Mouse (Mus musculus) hindbrain, embryonic 14.5 days (tissue): ENCODE results near the gene Lamb2. TPM values are rescaled to one million over a fixed set of nuclear protein-coding genes. Genes with fewer than 3 reads are reported as not detected.

Experiments
- ATAC-seq: fragments of 200-750 bp; cut with Nextera tagmentation; 2 replicates; pipeline ENCODE4 v1.8.0; 2017; ENCODE audit warnings: moderate number of reproducible peaks, mild to moderate bottlenecking, moderate TSS enrichment, moderate library complexity; ENCODE audit not compliant: low FRiP score
- DNase-seq: peaks from one replicate; pipeline ENCODE4 v3.0.0-alpha.2; 2015; ENCODE audit warnings: low spot score
- H3K27ac ChIP-seq: fragments of 300-500 bp; sonication (generic); 2 replicates; pipeline ENCODE4 v1.5.1; 2014; ENCODE audit warnings: mild to moderate bottlenecking, moderate library complexity
- H3K27me3 ChIP-seq: fragments of 300-500 bp; sonication (generic); 2 replicates; pipeline ENCODE4 v1.6.1; 2014; ENCODE audit warnings: mild to moderate bottlenecking, low read length, mixed read lengths; ENCODE audit not compliant: control insufficient read depth, insufficient read depth
- H3K36me3 ChIP-seq: fragments of 300-500 bp; sonication (generic); replicated peaks from 2 replicates; pipeline ENCODE4 v1.6.1; 2014; ENCODE audit not compliant: control insufficient read depth, insufficient read depth
- H3K4me1 ChIP-seq: fragments of 300-500 bp; sonication (generic); replicated peaks from 2 replicates; pipeline ENCODE4 v1.6.1; 2014; ENCODE audit warnings: antibody characterized with exemption, low read length, mixed read lengths; ENCODE audit not compliant: control insufficient read depth, insufficient read depth
- H3K4me2 ChIP-seq: fragments of 300-500 bp; sonication (generic); replicated peaks from 2 replicates; pipeline ENCODE4 v1.6.1; 2014; ENCODE audit warnings: mild to moderate bottlenecking, moderate library complexity
- H3K4me3 ChIP-seq: fragments of 300-500 bp; sonication (generic); replicated peaks from 2 replicates; pipeline ENCODE4 v1.5.1; 2014; ENCODE audit warnings: mild to moderate bottlenecking, low read length
- H3K9ac ChIP-seq: fragments of 300-500 bp; sonication (generic); 2 replicates; pipeline ENCODE4 v1.6.1; 2014
- H3K9me3 ChIP-seq: fragments of 300-500 bp; sonication (generic); 2 replicates; pipeline ENCODE4 v1.6.1; 2016; ENCODE audit warnings: low read length; ENCODE audit not compliant: control insufficient read depth
- WGBS: fragments of 180-500 bp; shearing (Covaris S2); extraction: QIAGEN DNeasy Blood & Tissue Kit; methylation state at CpG from one replicate; pipeline ENCODE4 v1.1.7; 2014; 5-methylcytosine and 5-hydroxymethylcytosine counted together
- polyA plus RNA-seq: library from polyadenylated mRNA; unstranded; fragments of >200 nt; fragmentation: Nextera tagmentation; extraction: Ambion mirVana; gene quantifications from 2 replicates; pipeline ENCODE4 v1.2.1, GENCODE M21; 2014

The Lamb2 gene
- polyA plus RNA-seq, 1 experiment from 2014 or later = 19.4 TPM

DNA sequence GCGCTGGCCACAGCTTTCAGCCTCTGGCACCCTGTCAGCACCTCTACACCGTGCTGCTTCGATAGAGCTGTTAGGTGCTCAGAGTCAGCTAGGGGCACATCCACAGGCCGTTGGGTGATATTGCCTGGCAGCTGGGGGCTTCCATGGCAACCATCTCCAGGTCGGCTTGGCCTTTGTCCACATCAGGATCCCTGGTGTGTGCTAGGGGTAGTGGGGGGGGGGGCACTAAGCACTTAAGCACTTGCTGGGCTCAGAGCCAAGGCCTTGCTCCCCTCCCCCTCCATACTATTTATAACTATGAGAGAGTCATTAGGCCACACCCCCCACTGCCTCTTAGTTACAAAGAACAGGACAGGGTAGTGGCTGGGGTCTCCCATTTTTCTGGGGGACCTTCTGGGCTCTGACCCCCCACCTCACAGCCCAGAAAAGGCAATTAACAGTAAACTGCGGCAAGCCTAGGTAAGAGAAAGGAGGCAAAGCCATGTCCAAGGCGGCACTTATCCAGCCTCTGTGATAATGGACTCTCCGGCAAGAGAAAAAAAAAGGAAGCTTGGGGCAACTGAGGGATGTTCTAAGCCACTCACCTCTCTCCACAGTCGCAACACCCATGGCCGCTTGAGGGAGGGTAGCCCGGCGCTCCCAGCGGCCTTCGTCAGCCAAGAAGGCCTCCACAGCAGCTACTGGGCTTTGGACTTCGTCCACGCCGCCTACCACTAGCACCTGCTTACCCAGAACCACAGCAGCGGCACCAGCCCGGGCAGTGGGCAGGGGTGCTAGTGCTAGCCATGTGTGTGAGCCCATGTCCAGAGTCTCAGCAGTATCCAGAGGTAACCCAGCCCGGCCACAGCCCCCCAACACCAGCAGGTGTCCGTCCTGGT lies 29.0 kb upstream of the Lamb2 start:
- H3K4me1 ChIP-seq = peaks cover 43% of the 10 kb centered on the region
- 48% methylated on average over 21 of the region's 21 CpGs for WGBS
- H3K36me3 ChIP-seq = peaks cover 19% of the 10 kb centered on the region
- ATAC-seq (peak; percentile 39), DNase-seq (peak; percentile 73)
- peak overlapping the region; percentile 74 for H3K9ac ChIP-seq
- H3K9me3 ChIP-seq = no peaks in the 10 kb centered on the region
- H3K27me3 ChIP-seq = no peaks in the 10 kb centered on the region
- H3K4me2 ChIP-seq = peak overlapping the region; percentile 60
- H3K4me3 ChIP-seq = peak overlapping the region; percentile 48
- peak overlapping the region; percentile 85 for H3K27ac ChIP-seq

DNA sequence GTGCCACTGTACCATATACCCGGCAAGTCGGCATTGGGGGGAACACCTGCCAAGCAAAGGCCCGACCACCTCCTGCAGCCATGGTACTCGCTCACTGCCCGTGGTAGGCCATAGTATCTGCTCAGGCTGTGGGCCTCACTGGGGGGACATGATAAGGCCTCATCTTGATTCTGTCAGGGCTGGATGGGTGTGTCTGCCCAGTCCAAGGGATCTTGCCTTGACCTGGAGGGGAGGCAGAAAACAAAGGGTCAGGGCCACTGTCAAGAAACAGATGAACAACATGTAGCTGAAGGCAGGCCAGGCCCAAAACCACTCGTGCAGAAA lies 28.4 kb upstream of the Lamb2 start:
- H3K4me2 ChIP-seq = peak overlapping the region; percentile 60
- no peaks in the 10 kb centered on the region for H3K27me3 ChIP-seq
- no peak for ATAC-seq
- H3K9me3 ChIP-seq = no peaks in the 10 kb centered on the region
- H3K9ac ChIP-seq = peak overlapping the region; percentile 74
- peak overlapping the region; percentile 48 for H3K4me3 ChIP-seq
- WGBS = 78% methylated on average over 6 of the region's 6 CpGs
- peaks cover 43% of the 10 kb centered on the region for H3K4me1 ChIP-seq
- H3K36me3 ChIP-seq = peaks cover 19% of the 10 kb centered on the region
- H3K27ac ChIP-seq = peak overlapping the region; percentile 85
- DNase-seq = no peak

DNA sequence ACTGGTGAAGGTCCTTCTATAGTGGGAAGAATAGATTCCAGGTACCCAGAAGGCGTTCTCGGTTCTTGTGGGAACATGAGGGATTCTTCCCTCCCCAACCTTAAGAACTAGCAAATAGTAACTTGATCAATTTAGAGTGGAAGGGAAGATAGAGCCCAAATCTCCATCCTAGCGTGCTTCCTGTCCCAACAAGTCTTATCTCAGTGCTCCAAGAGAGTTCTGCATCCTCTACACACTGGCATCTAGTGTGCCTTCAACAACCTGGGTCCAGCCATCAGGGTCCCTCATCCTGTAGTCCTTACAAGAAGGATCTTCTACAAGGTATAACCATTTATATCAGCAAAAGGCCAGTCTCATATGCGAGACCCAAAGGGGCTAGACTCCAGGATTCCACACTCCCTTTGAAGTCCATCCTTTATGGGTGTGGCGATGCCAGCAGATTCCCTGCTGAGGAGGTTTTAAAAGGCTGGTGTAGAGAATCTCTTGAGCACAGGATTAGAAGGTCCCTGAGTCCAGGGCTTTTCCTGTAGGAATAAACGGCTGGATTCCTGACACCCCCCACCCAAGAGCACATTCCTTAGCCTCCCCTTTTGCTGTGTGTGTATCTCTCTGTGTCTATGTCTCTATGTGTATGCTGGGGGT lies 27.9 kb upstream of the Lamb2 start:
- peak overlapping the region; percentile 60 for H3K4me2 ChIP-seq
- peak overlapping the region; percentile 76 for H3K27ac ChIP-seq
- ATAC-seq (no peak), DNase-seq (no peak)
- H3K9ac ChIP-seq = peak overlapping the region; percentile 74
- 51% methylated on average over 6 of the region's 6 CpGs for WGBS
- H3K4me1 ChIP-seq = peaks cover 43% of the 10 kb centered on the region
- H3K4me3 ChIP-seq = peak overlapping the region; percentile 48
- H3K36me3 ChIP-seq = peaks cover 19% of the 10 kb centered on the region
- no peaks in the 10 kb centered on the region for H3K27me3 ChIP-seq
- H3K9me3 ChIP-seq = no peaks in the 10 kb centered on the region

DNA sequence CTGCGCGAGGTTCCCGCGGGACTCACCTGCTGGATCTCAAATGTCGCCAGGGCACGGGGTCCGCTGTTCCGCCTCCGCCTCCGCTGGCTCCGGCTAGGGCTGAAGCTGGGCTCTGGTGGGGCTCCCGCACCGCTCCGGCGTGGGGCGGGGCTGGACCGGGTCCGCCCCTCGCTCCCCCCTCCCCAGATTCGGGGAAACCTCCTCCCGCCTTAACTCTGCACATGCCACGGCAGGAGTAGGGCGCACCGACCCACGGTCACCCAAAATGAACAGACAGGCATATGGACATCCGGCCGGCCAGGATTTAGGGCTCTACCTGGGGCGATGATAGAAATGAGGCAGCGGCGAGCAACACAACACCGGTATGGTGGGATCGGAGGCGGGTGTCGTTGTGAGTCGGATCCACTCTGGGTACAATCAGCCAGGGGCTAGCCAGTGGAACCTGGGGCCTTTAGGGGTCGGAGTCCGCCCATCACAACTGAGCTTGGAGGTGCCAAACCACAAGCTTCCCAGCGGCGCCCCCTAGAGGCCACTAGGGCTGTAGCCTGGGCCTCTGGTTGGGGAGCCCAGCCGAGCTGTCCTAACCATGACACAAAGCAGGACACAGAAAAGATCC lies 27.1 kb upstream of the Lamb2 start:
- DNase-seq = peak; percentile 92
- Histone ChIP-seq H3K27ac (peak overlapping the region; percentile 76), H3K4me2 (peak overlapping the region; percentile 60), H3K4me1 (peaks cover 43% of the 10 kb centered on the region), H3K27me3 (no peaks in the 10 kb centered on the region), H3K9me3 (no peaks in the 10 kb centered on the region), H3K9ac (peak overlapping the region; percentile 74), H3K4me3 (peak overlapping the region; percentile 48), H3K36me3 (peaks cover 16% of the 10 kb centered on the region)
- ATAC-seq = peak; percentile 88
- under 1% methylated on average over 40 of the region's 40 CpGs for WGBS

DNA sequence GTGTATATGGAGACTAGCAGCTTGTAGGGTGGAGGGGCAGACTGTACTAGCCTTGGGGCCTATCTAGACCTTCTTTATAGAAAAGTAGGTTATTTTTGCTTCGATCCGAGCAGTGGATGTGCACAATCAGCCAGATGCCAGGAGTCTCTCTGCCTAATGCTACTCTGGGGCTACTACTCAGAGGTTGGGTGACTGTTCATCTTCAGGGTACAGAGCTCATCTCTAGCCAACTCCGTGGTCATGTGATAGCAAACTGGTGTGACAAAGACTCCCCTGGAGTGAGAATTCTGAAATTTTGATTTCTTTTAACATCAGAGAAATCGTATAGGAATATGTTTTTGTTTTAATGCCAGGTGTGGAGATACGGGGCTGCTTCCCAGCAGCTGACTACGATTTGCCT lies 26.6 kb upstream of the Lamb2 start:
- peaks cover 43% of the 10 kb centered on the region for H3K4me1 ChIP-seq
- H3K27me3 ChIP-seq = no peaks in the 10 kb centered on the region
- peak overlapping the region; percentile 74 for H3K9ac ChIP-seq
- ATAC-seq (no peak), DNase-seq (no peak)
- H3K9me3 ChIP-seq = no peaks in the 10 kb centered on the region
- peak overlapping the region; percentile 60 for H3K4me2 ChIP-seq
- peak overlapping the region; percentile 76 for H3K27ac ChIP-seq
- WGBS = 47% methylated on average over 6 of the region's 6 CpGs
- peak overlapping the region; percentile 48 for H3K4me3 ChIP-seq
- H3K36me3 ChIP-seq = peaks cover 11% of the 10 kb centered on the region

DNA sequence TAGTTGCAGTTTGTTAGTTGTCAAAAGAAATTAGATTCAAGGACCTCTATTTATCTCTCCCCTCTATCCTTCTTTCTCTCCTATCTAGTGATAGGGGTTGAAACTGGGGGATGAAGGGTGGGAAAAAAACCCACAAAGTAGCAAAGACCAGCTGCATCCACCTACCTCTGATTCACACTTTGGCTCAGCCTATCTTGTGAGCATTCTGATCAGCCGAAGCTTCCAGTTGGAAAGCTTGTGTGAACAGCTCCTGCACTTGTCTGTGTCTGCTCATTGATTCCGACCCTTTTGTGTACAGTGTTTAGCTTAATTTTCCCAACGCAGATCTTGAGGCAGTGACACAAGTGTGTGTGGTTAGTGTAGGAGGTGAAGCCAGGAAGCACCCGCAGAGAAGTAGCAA lies 26.1 kb upstream of the Lamb2 start:
- 86% methylated on average over 4 of the region's 4 CpGs for WGBS
- DNase-seq = no peak
- Histone ChIP-seq H3K9ac (peak overlapping the region; percentile 74), H3K4me3 (no peak overlapping the region), H3K36me3 (peaks cover 5% of the 10 kb centered on the region), H3K9me3 (no peaks in the 10 kb centered on the region), H3K27me3 (no peaks in the 10 kb centered on the region), H3K4me1 (peaks cover 43% of the 10 kb centered on the region), H3K27ac (peak overlapping the region; percentile 76; the same call in 1 of the 2 replicates), H3K4me2 (peak overlapping the region; percentile 60)
- ATAC-seq = no peak

DNA sequence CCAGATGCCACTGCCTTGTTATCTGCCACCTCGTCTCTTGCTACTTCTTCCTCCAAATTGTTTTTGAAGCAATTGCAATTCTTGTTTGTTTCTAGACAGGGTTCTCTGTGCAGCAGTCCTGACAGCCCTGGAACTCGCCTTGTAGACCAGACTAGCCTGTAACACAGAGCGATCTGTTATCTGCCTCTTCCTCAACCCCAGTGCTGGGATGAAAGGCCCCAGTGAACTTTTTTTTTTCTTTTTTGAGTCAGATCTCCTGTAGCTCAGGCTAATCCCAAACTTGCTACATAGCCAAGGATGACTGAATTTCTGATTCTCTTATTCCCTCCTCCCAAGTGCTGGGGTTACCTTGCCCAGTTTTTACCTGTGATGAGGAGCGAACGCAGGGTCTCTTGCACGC lies 25.1 kb upstream of the Lamb2 start:
- Histone ChIP-seq H3K9me3 (no peaks in the 10 kb centered on the region), H3K9ac (peak overlapping the region; percentile 0; the same call in 1 of the 2 replicates), H3K27ac (no peak overlapping the region), H3K27me3 (no peaks in the 10 kb centered on the region), H3K4me2 (no peak overlapping the region), H3K36me3 (no peaks in the 10 kb centered on the region), H3K4me1 (peaks cover 38% of the 10 kb centered on the region), H3K4me3 (no peak overlapping the region)
- WGBS = 86% methylated on average over 6 of the region's 6 CpGs
- DNase-seq (no peak), ATAC-seq (no peak)

DNA sequence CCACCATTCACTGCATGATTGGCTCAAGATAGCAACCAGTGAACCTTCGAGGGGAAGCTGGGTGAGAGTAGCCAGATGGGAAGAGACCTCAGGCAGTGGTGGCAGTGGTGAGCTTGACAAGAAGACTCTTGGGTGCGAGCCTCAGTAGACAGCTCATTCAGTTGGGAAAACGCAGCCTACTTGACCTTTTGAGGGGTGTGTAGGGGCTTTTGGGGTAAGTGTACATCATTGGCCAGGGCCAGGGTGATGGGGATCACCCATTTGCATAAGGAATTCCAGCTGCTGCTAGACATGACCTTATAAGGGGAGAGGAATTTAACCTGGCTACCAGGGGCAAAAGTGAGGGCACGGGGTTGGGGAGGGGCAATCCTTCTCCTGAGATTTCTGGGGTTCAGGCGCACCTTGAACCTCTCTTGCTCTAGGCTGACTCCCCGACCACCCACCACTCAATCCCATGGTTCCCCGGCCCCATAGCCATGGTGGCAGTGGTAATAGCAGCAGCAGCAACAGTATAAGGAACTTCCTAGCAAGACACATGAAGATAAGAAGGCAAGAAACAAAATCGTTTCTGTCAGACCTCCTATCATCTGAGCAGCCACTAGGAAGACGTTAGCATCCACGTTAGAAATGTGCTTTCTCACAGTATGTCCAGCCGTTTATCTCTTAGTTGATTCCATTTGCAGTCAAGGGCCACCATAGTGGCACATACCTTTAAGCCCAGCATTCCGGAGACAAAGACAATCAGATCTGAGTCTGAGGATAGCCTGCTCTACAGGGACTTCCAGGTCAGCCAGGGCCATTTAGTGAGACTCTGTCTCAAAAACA lies 23.6 kb upstream of the Lamb2 start:
- Histone ChIP-seq H3K9me3 (no peaks in the 10 kb centered on the region), H3K27ac (no peak overlapping the region), H3K4me1 (peaks cover 23% of the 10 kb centered on the region), H3K9ac (no peak overlapping the region), H3K4me2 (no peak overlapping the region), H3K27me3 (no peaks in the 10 kb centered on the region), H3K4me3 (no peak overlapping the region), H3K36me3 (no peaks in the 10 kb centered on the region)
- ATAC-seq = no peak
- WGBS = 80% methylated on average over 12 of the region's 12 CpGs
- no peak for DNase-seq
